Mouse (Mus musculus) spleen, postnatal 36 days (tissue): ENCODE measurements at regions not wholly inside any gene's neighbourhood (a gene's known extent, or its start where the extent isn't known, plus 50 kb on each side); places are given as distances from the start of the nearest gene placed in this dataset.

Source experiments
- DNase-seq, 2 experiments: peaks; one replicate each; pipeline ENCODE4 v3.0.0; 2022; ENCODE audit warnings: low spot score in 2 of 2, mixed read lengths in 1 of 2

- DNase-seq: no peak
Observed at GRCm38 (mm10) chr4:105459991-105460688, 303.0 kb downstream of the Plpp3 start.

- DNase-seq: no peak
Observed at GRCm38 (mm10) chr4:105460689-105461005, 303.5 kb downstream of the Plpp3 start.

GRCm38 (mm10) chr4:105467811-105468210 is 310.7 kb downstream of the Plpp3 start:
- no peak for DNase-seq

- DNase-seq: no peak
Observed at GRCm38 (mm10) chr4:105469300-105469821, 312.2 kb downstream of the Plpp3 start.

- DNase-seq: no peak
Observed at GRCm38 (mm10) chr4:105474765-105475560, 314.7 kb upstream of the Gm12728 start.

- no peak for DNase-seq
Observed at GRCm38 (mm10) chr4:105476332-105476731, 313.3 kb upstream of the Gm12728 start.

GRCm38 (mm10) chr4:105486376-105486775 is 303.3 kb upstream of the Gm12728 start:
- no peak for DNase-seq

GRCm38 (mm10) chr4:105496176-105496575 is 293.5 kb upstream of the Gm12728 start:
- DNase-seq: no peak

GRCm38 (mm10) chr4:105506190-105506589 is 283.5 kb upstream of the Gm12728 start:
- DNase-seq: no peak

- no peak for DNase-seq
Observed at GRCm38 (mm10) chr4:105507221-105507620, 282.4 kb upstream of the Gm12728 start.

GRCm38 (mm10) chr4:105509091-105509490 is 280.6 kb upstream of the Gm12728 start:
- DNase-seq: no peak

- DNase-seq: no peak
Observed at GRCm38 (mm10) chr4:105510406-105510805, 279.3 kb upstream of the Gm12728 start.

GRCm38 (mm10) chr4:105525135-105525534 is 264.5 kb upstream of the Gm12728 start:
- DNase-seq: no peak

- DNase-seq: no peak
Observed at GRCm38 (mm10) chr4:105526755-105527154, 262.9 kb upstream of the Gm12728 start.

- DNase-seq: no peak
Observed at GRCm38 (mm10) chr4:105527316-105527715, 262.4 kb upstream of the Gm12728 start.

- no peak for DNase-seq
Observed at GRCm38 (mm10) chr4:105531651-105532425, 257.8 kb upstream of the Gm12728 start.

- no peak for DNase-seq
Observed at GRCm38 (mm10) chr4:105535451-105535850, 254.2 kb upstream of the Gm12728 start.

- no peak for DNase-seq
Observed at GRCm38 (mm10) chr4:105545486-105545885, 244.2 kb upstream of the Gm12728 start.

- no peak for DNase-seq
Observed at GRCm38 (mm10) chr4:105549744-105550440, 239.8 kb upstream of the Gm12728 start.

- no peak for DNase-seq
Observed at GRCm38 (mm10) chr4:105551966-105552685, 237.5 kb upstream of the Gm12728 start.

- no peak for DNase-seq
Observed at GRCm38 (mm10) chr4:105554994-105555393, 234.7 kb upstream of the Gm12728 start.
